Mouse (Mus musculus) bone marrow, adult 2 months (tissue): ENCODE data around the gene Actr5. TPM values are rescaled to one million over a fixed set of nuclear protein-coding genes. Genes with fewer than 3 reads are reported as not detected.

Experiments used
- H3K27ac ChIP-seq: fragments of 200-500 bp; 2 replicates; pipeline ENCODE4 v1.5.1; 2012; ENCODE audit warnings: low read depth, mild to moderate bottlenecking, control low read depth, inconsistent platforms, low read length; ENCODE audit not compliant: control insufficient read depth, poor library complexity, insufficient read depth
- H3K4me1 ChIP-seq: fragments of 200-500 bp; 2 replicates; pipeline ENCODE4 v1.6.1; 2011; ENCODE audit warnings: low read length; ENCODE audit not compliant: control insufficient read depth, insufficient read depth
- H3K4me3 ChIP-seq: fragments of 200-500 bp; replicated peaks from 2 replicates; pipeline ENCODE3; 2011; ENCODE audit warnings: mild to moderate bottlenecking, low read depth, low read length, control low read depth; ENCODE audit not compliant: control insufficient read depth
- CTCF ChIP-seq: fragments of 200-500 bp; IDR thresholded peaks from 2 replicates; pipeline ENCODE4 v1.5.1; 2011; ENCODE audit warnings: low read length, control low read depth; ENCODE audit not compliant: control insufficient read depth, insufficient read depth
- POLR2A ChIP-seq: fragments of 200-500 bp; IDR thresholded peaks from 2 replicates; pipeline ENCODE4 v1.6.1; 2011; ENCODE audit warnings: low read depth, mild to moderate bottlenecking, control low read depth, low read length, borderline replicate concordance; ENCODE audit not compliant: control insufficient read depth
- WGBS: fragments of 180-500 bp; shearing (Covaris S2); methylation state at CpG from one replicate; pipeline ENCODE4 v1.1.7; 2018; 5-methylcytosine and 5-hydroxymethylcytosine counted together
- polyA plus RNA-seq: library from polyadenylated mRNA; stranded (reverse); fragments of >200 nt; gene quantifications from 2 replicates; pipeline ENCODE4 v1.2.4, GENCODE M21; 2011; ENCODE audit warnings: low replicate concordance; ENCODE audit not compliant: missing spikeins, insufficient read depth, insufficient read length

Gene Actr5
- polyA plus RNA-seq, 1 experiment: 10.9 TPM

- peaks cover 5% of the 10 kb centered on the region for H3K4me1 ChIP-seq
- TF ChIP-seq CTCF: no peak
- no peak for TF ChIP-seq POLR2A
- WGBS: 73% methylated on average over 4 of the region's 4 CpGs
- no peak overlapping the region for H3K27ac ChIP-seq
- H3K4me3 ChIP-seq: no peak overlapping the region
Observed at GRCm38 (mm10) chr2:158673493-158673892, 48.8 kb downstream of the Actr5 start.

GRCm38 (mm10) chr2:158674131-158674530, 49.4 kb downstream of the Actr5 start:
- Histone ChIP-seq H3K27ac (no peak overlapping the region; the same call in 1 of the 2 replicates), H3K4me3 (no peak overlapping the region), H3K4me1 (peaks cover 4% of the 10 kb centered on the region)
- 72% methylated on average over 6 of the region's 6 CpGs for WGBS
- TF ChIP-seq CTCF (no peak), POLR2A (no peak)

- TF ChIP-seq POLR2A (no peak), CTCF (no peak)
- 82% methylated on average over 7 of the region's 7 CpGs for WGBS
- no peak overlapping the region for H3K27ac ChIP-seq
Observed at GRCm38 (mm10) chr2:158674759-158675158, 50.1 kb downstream of the Actr5 start.

GRCm38 (mm10) chr2:158675161-158675560, 50.5 kb downstream of the Actr5 start:
- WGBS: 84% methylated on average over 6 of the region's 6 CpGs
- no peak overlapping the region for H3K4me3 ChIP-seq
- no peak overlapping the region for H3K27ac ChIP-seq
- no peak for TF ChIP-seq POLR2A
- TF ChIP-seq CTCF: no peak
- peaks cover 4% of the 10 kb centered on the region for H3K4me1 ChIP-seq

More at GRCm38 (mm10) chr2:158674759-158675158, 50.1 kb downstream of the Actr5 start:
- no peak overlapping the region for H3K4me3 ChIP-seq
- H3K4me1 ChIP-seq: peaks cover 4% of the 10 kb centered on the region

- Histone ChIP-seq H3K4me1 (peaks cover 1% of the 10 kb centered on the region), H3K4me3 (no peak overlapping the region), H3K27ac (no peak overlapping the region)
- TF ChIP-seq CTCF (no peak), POLR2A (no peak)
- WGBS: 86% methylated on average over 12 of the region's 12 CpGs
Observed at GRCm38 (mm10) chr2:158675907-158676533, 51.3 kb downstream of the Actr5 start.

GRCm38 (mm10) chr2:158677946-158678345, 53.3 kb downstream of the Actr5 start:
- no peak for TF ChIP-seq POLR2A
- no peak for TF ChIP-seq CTCF
- H3K4me3 ChIP-seq: no peak overlapping the region
- WGBS: 20% methylated on average over 8 of the region's 8 CpGs
- no peak overlapping the region for H3K27ac ChIP-seq
- peaks cover 5% of the 10 kb centered on the region for H3K4me1 ChIP-seq

GRCm38 (mm10) chr2:158679091-158679490, 54.4 kb downstream of the Actr5 start:
- Histone ChIP-seq H3K27ac (no peak overlapping the region), H3K4me1 (peaks cover 4% of the 10 kb centered on the region), H3K4me3 (no peak overlapping the region)
- WGBS: 87% methylated on average over 7 of the region's 7 CpGs
- TF ChIP-seq POLR2A: no peak
- TF ChIP-seq CTCF: no peak

GRCm38 (mm10) chr2:158680357-158680889, 55.7 kb downstream of the Actr5 start:
- WGBS: 91% methylated on average over 10 of the region's 10 CpGs
- Histone ChIP-seq H3K27ac (no peak overlapping the region), H3K4me1 (peaks cover 4% of the 10 kb centered on the region), H3K4me3 (no peak overlapping the region)
- TF ChIP-seq POLR2A (no peak), CTCF (no peak)
